Mouse (Mus musculus): ENCODE measurements around the gene Zwilch. TPM values are rescaled to one million over a fixed set of nuclear protein-coding genes. Genes with fewer than 3 reads are reported as not detected.
"Not testable (repeated sequence)": the region's sequence is repeated elsewhere in the genome, so short reads cannot be mapped to it uniquely, and the experiment has no call there.

Zwilch gene
- polyA plus RNA-seq, 1 experiment from 2014 or later, result 7.5 TPM

DNA sequence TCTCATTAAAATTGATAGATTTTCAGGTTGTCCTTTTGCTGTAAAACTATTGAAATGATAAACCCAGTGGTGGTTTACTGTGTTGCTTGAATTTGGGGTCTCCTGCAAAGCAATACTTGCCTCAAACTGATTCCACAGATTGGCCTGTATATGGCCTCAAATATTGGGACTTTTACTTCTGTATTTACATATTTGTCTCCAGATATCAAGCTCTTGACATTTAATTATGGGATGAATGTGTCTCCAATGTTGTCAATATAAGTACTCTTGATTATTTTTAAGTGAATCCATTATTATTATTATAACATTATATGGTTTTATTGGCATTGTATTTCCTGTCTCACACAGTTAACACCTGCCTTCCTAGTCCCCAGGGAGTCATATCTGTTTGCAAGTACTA lies 1.4 kb upstream of the Zwilch start:
- Histone ChIP-seq H3K9ac (ENCODE audit: low read depth, low read length) (peak overlapping the region; percentile 95), H3K27ac (no peak overlapping the region), H3K4me3 (replicated peaks; ENCODE audit: low read depth, low read length) (peak overlapping the region; percentile 98), H3K9me3 (replicated peaks; ENCODE audit: low read length) (no peaks in the 10 kb centered on the region), H3K4me2 (ENCODE audit: low read length) (peak overlapping the region; percentile 62), H3K4me1 (replicated peaks; ENCODE audit: insufficient read depth, low read length) (peaks cover 3% of the 10 kb centered on the region; the same call in 1 of the 2 replicates), H3K27me3 (ENCODE audit: insufficient read depth, low read length) (no peaks in the 10 kb centered on the region), H3K36me3 (ENCODE audit: insufficient read depth, low read length) (peaks cover 32% of the 10 kb centered on the region)
- no peak for TF ChIP-seq CTCF (IDR thresholded peaks at IDR 0.05; ENCODE audit: low read depth)
- no peak for ATAC-seq (replicated peaks; ENCODE audit: low FRiP score, low read depth)
- no peak for DNase-seq (ENCODE audit: low spot score)

DNA sequence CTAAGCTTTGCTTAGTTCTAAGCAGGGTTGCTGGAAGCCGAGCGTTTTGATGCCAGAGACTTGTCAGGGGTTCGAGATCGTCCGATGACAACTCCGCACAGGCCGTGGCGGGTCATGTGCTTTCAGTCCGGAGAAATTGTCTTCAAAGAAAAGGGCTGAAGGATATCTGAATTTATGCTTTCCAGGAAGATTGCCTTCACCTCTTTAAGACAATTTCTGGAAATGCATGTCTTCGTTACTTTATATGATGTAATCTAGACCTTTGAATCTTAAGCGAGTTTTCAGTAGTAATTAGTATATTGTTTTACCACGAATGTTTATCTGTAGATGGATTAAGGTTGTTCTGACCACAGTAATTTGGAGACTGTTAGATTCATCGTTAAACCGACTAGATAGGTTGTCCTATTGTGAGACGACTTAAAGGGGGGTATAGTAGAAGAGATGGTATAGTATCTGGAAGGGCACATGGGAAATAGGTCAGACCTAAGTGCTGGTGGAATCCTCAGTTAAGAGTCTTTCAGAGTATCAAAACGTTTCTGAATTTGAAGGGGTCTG lies 839 bp upstream of the Zwilch start:
- Histone ChIP-seq H3K4me2 (ENCODE audit: low read length) (peak overlapping the region; percentile 62), H3K9ac (ENCODE audit: low read depth, low read length) (peak overlapping the region; percentile 95), H3K36me3 (ENCODE audit: insufficient read depth, low read length) (peaks cover 32% of the 10 kb centered on the region), H3K27me3 (ENCODE audit: insufficient read depth, low read length) (no peaks in the 10 kb centered on the region), H3K4me1 (replicated peaks; ENCODE audit: insufficient read depth, low read length) (peaks cover 3% of the 10 kb centered on the region; the same call in 1 of the 2 replicates), H3K27ac (peak overlapping the region; percentile 85), H3K9me3 (replicated peaks; ENCODE audit: low read length) (no peaks in the 10 kb centered on the region), H3K4me3 (replicated peaks; ENCODE audit: low read depth, low read length) (peak overlapping the region; percentile 98)
- under 1% methylated on average over 16 of the region's 16 CpGs for WGBS
- no peak for ATAC-seq (replicated peaks; ENCODE audit: low FRiP score, low read depth)
- DNase-seq (ENCODE audit: low spot score), result no peak
- TF ChIP-seq CTCF (IDR thresholded peaks at IDR 0.05; ENCODE audit: low read depth), result no peak

DNA sequence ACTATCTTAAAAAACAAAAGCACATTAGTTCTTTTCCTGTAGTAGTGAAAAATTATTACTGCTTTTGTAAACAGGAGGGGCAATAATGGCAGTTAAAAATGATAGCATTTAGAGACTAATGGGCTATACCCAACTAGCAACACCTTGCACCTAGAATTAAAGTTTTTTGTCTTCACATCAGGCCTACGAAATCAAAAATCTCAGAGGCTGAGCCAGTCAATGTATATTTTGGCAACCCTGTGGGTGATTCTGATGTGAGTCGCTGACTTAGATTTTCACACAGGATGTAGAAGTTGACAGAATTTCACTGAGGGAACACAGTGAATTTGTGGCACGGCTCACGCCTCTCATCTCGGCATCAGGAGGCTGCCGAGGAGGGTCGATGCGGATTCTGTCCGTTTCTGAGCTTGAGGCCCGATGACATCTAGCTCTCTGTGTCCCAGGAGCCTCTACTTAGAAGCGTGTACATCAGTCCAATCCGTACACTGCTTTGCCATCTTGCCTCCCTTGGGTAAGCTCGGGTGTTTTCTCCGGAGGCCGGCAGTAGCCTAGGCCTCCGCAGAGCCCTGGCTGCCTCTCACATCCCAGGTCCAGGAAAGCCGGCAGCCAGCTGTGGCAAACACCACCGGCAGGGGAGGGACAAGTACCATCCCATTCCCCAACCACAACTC lies 624 bp downstream of the Zwilch start:
- ATAC-seq (replicated peaks; ENCODE audit: low FRiP score, low read depth) (peak; percentile 62), DNase-seq (ENCODE audit: low spot score) (no peak)
- no peak for TF ChIP-seq CTCF (IDR thresholded peaks at IDR 0.05; ENCODE audit: low read depth)
- Histone ChIP-seq H3K36me3 (ENCODE audit: insufficient read depth, low read length) (peaks cover 21% of the 10 kb centered on the region), H3K27me3 (ENCODE audit: insufficient read depth, low read length) (no peaks in the 10 kb centered on the region), H3K4me2 (ENCODE audit: low read length) (peak overlapping the region; percentile 62), H3K4me3 (replicated peaks; ENCODE audit: low read depth, low read length) (peak overlapping the region; percentile 98), H3K9me3 (replicated peaks; ENCODE audit: low read length) (no peaks in the 10 kb centered on the region), H3K27ac (peak overlapping the region; percentile 85), H3K4me1 (replicated peaks; ENCODE audit: insufficient read depth, low read length) (peaks cover 3% of the 10 kb centered on the region; the same call in 1 of the 2 replicates), H3K9ac (ENCODE audit: low read depth, low read length) (peak overlapping the region; percentile 95)
- 3% methylated on average over 18 of the region's 18 CpGs for WGBS

DNA sequence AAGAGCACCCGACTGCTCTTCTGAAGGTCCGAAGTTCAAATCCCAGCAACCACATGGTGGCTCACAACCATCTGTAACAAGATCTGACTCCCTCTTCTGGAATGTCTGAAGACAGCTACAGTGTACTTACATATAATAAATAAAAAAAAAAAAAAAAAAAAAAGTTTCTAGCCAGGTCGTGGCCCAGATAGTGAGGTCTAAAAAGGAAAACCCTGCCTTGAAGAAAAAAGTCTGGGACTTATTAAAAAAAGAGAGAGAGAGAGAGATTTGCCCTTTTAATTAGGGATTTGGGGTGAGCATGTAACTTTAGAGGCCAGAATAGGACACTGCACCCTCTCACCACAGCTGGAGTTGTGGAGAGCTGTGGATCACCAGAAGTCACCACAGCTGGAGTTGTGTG lies 2.9 kb downstream of the Zwilch start:
- not testable (repeated sequence) for H3K4me1 ChIP-seq (replicated peaks; ENCODE audit: insufficient read depth, low read length); ATAC-seq (replicated peaks; ENCODE audit: low FRiP score, low read depth); H3K4me2 ChIP-seq (ENCODE audit: low read length); H3K4me3 ChIP-seq (replicated peaks; ENCODE audit: low read depth, low read length); H3K27me3 ChIP-seq (ENCODE audit: insufficient read depth, low read length); H3K9ac ChIP-seq (ENCODE audit: low read depth, low read length); H3K9me3 ChIP-seq (replicated peaks; ENCODE audit: low read length); H3K36me3 ChIP-seq (ENCODE audit: insufficient read depth, low read length); H3K27ac ChIP-seq; DNase-seq (ENCODE audit: low spot score)
- WGBS, result 91% methylated on average over 3 of the region's 3 CpGs

DNA sequence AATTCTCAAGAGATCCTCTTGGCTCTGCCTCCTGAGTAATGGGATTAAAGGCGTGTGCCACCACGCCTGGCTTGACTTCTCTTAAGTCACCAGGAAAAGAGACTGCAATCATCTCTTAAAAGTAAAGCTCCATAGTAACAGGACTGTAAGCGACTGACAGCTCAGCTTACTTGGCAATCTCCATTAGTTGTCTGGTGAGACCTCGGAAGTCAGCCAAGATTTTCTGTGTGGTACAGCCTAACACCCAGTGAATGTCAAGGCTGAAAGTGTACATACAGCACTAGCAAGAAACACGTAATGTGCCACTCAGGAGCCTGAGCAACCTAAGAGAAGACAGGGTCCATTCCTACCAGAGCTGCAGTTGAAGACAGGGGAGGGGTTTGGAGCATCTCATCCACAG lies 12.4 kb downstream of the Zwilch start:
- Histone ChIP-seq H3K4me3 (replicated peaks; ENCODE audit: low read depth, low read length) (no peak overlapping the region), H3K9ac (ENCODE audit: low read depth, low read length) (no peak overlapping the region), H3K27me3 (ENCODE audit: insufficient read depth, low read length) (no peaks in the 10 kb centered on the region), H3K9me3 (replicated peaks; ENCODE audit: low read length) (no peaks in the 10 kb centered on the region), H3K36me3 (ENCODE audit: insufficient read depth, low read length) (peaks cover 18% of the 10 kb centered on the region; the same call in 1 of the 2 replicates), H3K27ac (no peak overlapping the region), H3K4me1 (replicated peaks; ENCODE audit: insufficient read depth, low read length) (no peaks in the 10 kb centered on the region), H3K4me2 (ENCODE audit: low read length) (no peak overlapping the region)
- DNase-seq (ENCODE audit: low spot score) (no peak), ATAC-seq (replicated peaks; ENCODE audit: low FRiP score, low read depth) (no peak)
- WGBS, result 96% methylated on average over 5 of the region's 5 CpGs
- no peak for TF ChIP-seq CTCF (IDR thresholded peaks at IDR 0.05; ENCODE audit: low read depth)

DNA sequence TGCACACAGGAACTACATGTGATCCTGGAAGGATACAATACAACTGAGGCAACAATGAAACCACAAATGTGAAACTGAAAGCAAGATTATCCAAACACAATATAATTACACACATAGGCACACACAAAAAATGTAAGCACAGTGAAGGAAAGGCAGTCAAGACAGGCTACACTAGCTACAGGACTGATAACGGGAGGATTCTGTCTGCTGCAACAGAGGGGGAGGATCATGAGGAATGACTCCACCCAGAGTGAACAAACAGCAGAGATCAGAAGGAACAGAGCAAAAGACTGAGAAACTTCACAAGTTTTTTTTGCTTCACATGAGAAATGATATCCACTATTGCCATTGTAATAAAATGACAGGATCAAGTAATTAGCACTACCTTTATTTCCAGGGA lies 16.3 kb downstream of the Zwilch start:
- no peak overlapping the region for H3K4me2 ChIP-seq (ENCODE audit: low read length)
- WGBS, result 87% methylated on average over 1 of the region's 1 CpGs
- H3K27ac ChIP-seq, result no peak overlapping the region
- no peak overlapping the region for H3K9ac ChIP-seq (ENCODE audit: low read depth, low read length)
- H3K27me3 ChIP-seq (ENCODE audit: insufficient read depth, low read length), result no peaks in the 10 kb centered on the region
- no peaks in the 10 kb centered on the region for H3K4me1 ChIP-seq (replicated peaks; ENCODE audit: insufficient read depth, low read length)
- no peak overlapping the region for H3K4me3 ChIP-seq (replicated peaks; ENCODE audit: low read depth, low read length)
- ATAC-seq (replicated peaks; ENCODE audit: low FRiP score, low read depth) (no peak), DNase-seq (ENCODE audit: low spot score) (no peak)
- peaks cover 14% of the 10 kb centered on the region; the same call in 1 of the 2 replicates for H3K36me3 ChIP-seq (ENCODE audit: insufficient read depth, low read length)
- no peaks in the 10 kb centered on the region for H3K9me3 ChIP-seq (replicated peaks; ENCODE audit: low read length)
- no peak for TF ChIP-seq CTCF (IDR thresholded peaks at IDR 0.05; ENCODE audit: low read depth)
